Mouse (Mus musculus): ENCODE data around the gene Brk1.

Brk1 gene

GRCm38 (mm10) chr6:113661353-113662241, 57.0 kb downstream of the Brk1 start:
- peak; percentile 32 for DNase-seq

- no peak for DNase-seq
These were observed 58.6 kb downstream of the Brk1 start for GRCm38 (mm10) chr6:113662964-113663700.

GRCm38 (mm10) chr6:113664305-113664704, 59.7 kb downstream of the Brk1 start:
- DNase-seq, result no peak
